Mouse (Mus musculus) myocyte (in vitro differentiated cells): Measurements from ENCODE around the gene H2bfm.

ENCODE experiments used
- CEBPB ChIP-seq: IDR thresholded peaks from 2 replicates; pipeline ENCODE4 v1.6.1; 2011; ENCODE audit warnings: mild to moderate bottlenecking, moderate library complexity; ENCODE audit not compliant: poor library complexity, insufficient read depth, severe bottlenecking
- E2F4 ChIP-seq: IDR thresholded peaks from one replicate; pipeline ENCODE4 v1.6.1; 2011; ENCODE audit warnings: mild to moderate bottlenecking, control low read depth, moderate library complexity; ENCODE audit not compliant: insufficient read depth
- MAX ChIP-seq: IDR thresholded peaks from one replicate; pipeline ENCODE4 v1.6.1; 2011; ENCODE audit warnings: low read depth, mild to moderate bottlenecking, control low read depth
- MYOD1 ChIP-seq, 3 experiments: IDR thresholded peaks; one replicate each; pipeline ENCODE4 v1.6.1; 2011; ENCODE audit warnings: control low read depth in 2 of 3, low read depth in 2 of 3, mild to moderate bottlenecking in 2 of 3, moderate library complexity in 1 of 3; ENCODE audit not compliant: insufficient read length in 2 of 3, control insufficient read depth in 1 of 3
- MYOG ChIP-seq, 3 experiments: IDR thresholded peaks; one replicate each; pipeline ENCODE4 v1.6.1; 2011; ENCODE audit warnings: control low read depth in 2 of 3, low read depth in 2 of 3, mild to moderate bottlenecking in 2 of 3; ENCODE audit not compliant: insufficient read length in 2 of 3, control insufficient read depth in 1 of 3, insufficient read depth in 1 of 3
- POLR2A ChIP-seq: IDR thresholded peaks from one replicate; pipeline ENCODE4 v1.6.1; 2011; ENCODE audit warnings: low read depth, mild to moderate bottlenecking, control low read depth, moderate library complexity; ENCODE audit not compliant: insufficient read length
- POLR2AphosphoS2 ChIP-seq: IDR thresholded peaks from one replicate; pipeline ENCODE4 v1.6.1; 2011; ENCODE audit warnings: low read depth, control low read depth; ENCODE audit not compliant: insufficient read length
- REST ChIP-seq: IDR thresholded peaks from one replicate; pipeline ENCODE4 v1.6.1; 2011; ENCODE audit warnings: mild to moderate bottlenecking, control low read depth, moderate library complexity; ENCODE audit not compliant: insufficient read depth, insufficient read length
- TCF12 ChIP-seq: IDR thresholded peaks from one replicate; pipeline ENCODE4 v1.6.1; 2011; ENCODE audit warnings: mild to moderate bottlenecking, control low read depth; ENCODE audit not compliant: poor library complexity, insufficient read depth, severe bottlenecking

DNA sequence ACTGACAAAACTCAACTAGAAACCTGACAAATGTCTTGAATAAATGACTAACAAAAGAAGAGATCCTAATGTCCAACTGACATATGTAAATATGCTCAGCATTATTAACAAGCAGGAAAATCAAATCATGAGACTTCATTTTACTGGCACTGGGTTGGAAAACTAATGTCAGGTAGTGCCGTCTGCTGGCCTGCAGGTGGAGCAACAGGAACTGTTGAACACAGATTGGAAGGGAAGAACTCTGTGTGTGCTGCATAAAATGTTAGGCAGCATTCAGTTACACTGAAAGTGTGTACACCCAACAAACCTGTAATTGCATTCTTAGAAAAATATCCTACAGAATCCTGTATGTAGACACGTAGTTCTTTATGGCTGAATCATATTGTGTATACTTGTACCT lies 32.6 kb downstream of the H2bfm start:
- no peak for TF ChIP-seq POLR2AphosphoS2
- TF ChIP-seq POLR2A, result no peak
- TF ChIP-seq E2F4, result no peak
- TF ChIP-seq MAX, result no peak
- TF ChIP-seq MYOG (IDR thresholded peaks at IDR 0.05; ENCODE audit: control insufficient read depth in 1 of 3, insufficient read depth in 1 of 3, insufficient read length in 2 of 3, low read depth in 2 of 3), result no peak
- TF ChIP-seq CEBPB, result no peak
- no peak for TF ChIP-seq REST
- no peak for TF ChIP-seq TCF12
- TF ChIP-seq MYOD1 (IDR thresholded peaks at IDR 0.05; ENCODE audit: control insufficient read depth in 1 of 3, insufficient read length in 2 of 3, low read depth in 2 of 3), result no peak
